Mouse (Mus musculus) adrenal gland, postnatal 25 days (tissue): ENCODE results near the gene Abhd14b. TPM values are rescaled to one million over a fixed set of nuclear protein-coding genes. Genes with fewer than 3 reads are reported as not detected.

Experiments
- DNase-seq: peaks from one replicate; pipeline ENCODE4 v3.0.0; 2021; ENCODE audit warnings: mixed read lengths
- total RNA-seq: library from RNA; stranded (reverse); gene quantifications from 2 replicates; pipeline ENCODE4 v1.2.3, GENCODE M21; 2021

Abhd14b gene
- total RNA-seq, 1 experiment from 2014 or later, result 53.8 TPM

DNA sequence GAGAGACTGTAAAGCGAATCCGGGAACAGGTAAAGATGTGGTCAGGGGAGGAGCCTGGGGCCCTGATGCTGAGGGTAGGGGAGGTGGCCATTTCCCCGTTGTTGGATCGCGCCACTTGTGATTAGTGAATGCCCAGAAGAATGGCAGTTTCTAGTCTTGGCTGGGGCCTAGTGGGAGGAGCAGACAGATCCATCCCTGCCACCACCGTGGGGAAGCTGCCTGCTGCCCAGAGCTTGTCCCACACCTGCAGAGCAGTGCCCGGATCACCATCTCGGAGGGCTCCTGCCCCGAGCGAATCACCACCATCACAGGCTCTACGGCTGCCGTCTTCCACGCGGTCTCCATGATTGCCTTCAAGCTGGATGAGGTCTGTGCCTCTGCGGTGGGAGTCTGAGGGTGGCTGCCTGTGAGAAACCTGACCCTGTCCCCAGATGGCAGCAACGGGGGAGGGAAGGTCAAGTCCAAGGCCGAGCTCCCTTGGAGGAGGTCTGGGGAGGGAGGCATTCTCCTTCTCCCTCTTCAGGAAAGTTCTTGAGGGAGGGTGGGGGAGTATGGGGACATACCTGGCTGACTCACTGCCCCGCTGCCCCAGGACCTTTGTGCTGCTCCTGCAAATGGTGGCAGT, 13.3 kb downstream of the Abhd14b start:
- DNase-seq, result no peak

DNA sequence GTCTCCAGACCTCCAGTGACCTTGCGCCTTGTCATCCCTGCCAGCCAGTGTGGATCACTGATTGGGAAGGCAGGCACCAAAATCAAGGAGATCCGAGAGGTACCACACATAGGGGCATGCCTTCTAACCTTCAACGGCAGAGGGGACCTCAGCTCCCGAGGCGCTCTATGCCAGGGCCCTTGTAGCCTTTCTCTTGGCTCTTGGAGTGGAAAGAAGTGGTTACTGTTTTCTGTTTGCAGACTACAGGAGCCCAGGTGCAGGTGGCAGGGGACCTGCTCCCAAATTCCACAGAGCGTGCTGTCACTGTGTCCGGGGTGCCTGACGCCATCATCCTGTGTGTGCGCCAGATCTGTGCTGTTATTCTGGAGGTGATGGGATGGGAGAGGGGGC, 13.8 kb downstream of the Abhd14b start:
- no peak for DNase-seq

- DNase-seq, result no peak
Measured at GRCm38 (mm10) chr9:106461641-106462429, 14.6 kb downstream of the Abhd14b start.

- DNase-seq, result no peak
Measured at GRCm38 (mm10) chr9:106462430-106462800, 15.2 kb downstream of the Abhd14b start.

DNA sequence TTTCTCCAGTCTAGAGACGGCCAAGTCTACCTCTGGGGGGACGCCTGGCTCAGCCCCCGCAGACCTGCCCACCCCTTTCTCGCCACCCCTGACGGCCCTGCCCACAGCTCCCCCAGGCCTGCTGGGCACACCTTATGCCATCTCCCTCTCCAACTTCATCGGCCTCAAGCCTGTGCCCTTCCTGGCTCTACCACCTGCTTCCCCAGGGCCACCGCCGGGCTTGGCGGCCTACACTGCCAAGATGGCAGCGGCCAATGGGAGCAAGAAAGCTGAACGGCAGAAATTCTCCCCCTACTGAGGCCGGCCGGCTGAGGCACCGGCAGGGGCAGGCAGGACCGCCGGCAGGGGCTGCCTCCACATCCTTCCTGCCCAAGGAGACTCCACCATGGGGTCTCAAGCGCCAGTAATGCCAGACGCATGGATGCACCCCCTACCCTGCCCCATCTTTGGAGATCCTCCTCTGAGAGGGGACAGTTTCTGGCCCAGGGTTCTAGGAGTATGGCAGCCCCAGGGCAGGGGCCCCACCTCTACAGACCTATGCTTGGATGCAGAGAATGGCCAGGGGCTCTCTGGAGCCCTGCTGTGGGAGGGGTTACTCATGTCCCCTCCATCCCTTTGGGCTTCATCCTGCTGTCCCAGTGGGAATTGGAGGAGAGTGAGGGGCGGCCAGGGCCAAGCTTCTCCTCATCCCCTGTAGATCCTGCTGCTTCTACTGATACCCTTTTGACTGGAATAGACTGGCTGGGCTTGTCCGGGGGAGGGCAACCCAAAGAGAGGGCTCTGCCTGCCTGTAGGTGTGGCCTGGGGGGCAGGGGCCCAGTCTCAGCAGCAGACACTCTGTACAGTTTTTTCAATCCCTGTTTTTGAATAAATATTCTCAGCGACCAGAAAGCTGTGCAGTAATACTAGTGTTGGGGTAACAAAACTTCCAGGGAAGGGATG, 16.1 kb downstream of the Abhd14b start:
- DNase-seq, result peak; percentile 21

GRCm38 (mm10) chr9:106464751-106465541, 17.7 kb downstream of the Abhd14b start:
- peak; percentile 62 for DNase-seq

DNA sequence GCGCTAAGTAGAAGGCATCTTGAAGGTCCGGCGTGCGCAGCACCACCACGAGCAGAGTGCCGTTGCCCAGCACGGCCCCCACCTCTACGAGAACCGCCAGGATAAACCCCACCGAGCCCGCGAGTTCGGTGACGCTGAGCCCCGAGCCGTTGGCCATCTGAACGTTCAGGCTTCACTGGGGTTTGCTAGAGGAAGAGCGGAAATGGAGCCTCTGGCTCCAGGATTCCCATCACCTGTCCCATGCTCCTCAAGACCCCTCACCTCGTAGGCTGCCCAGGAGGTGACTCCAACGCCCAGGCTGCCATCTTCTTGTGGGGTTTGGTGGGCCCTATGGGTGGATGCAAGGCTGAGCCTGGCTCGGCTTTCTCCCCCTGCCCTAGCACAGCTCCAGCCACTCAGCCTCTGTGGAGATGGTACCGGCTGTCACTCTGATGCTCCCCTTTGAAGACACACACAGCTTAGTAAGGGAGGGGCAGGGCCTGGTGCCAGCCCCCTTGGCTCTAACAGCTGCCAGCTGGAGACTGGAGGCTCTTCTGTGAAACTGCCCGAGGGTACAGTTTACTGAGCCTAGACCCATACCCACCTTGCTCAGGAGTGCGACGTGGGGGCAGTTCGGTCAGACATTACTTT, 18.4 kb downstream of the Abhd14b start, which contains the start of gene Gpr62:
Gene Gpr62, minus strand, starts transcription at position 368 of the 630 bp plus-strand sequence.
- peak; percentile 28 for DNase-seq

- DNase-seq, result no peak
Measured at GRCm38 (mm10) chr9:106466721-106467120, 19.5 kb downstream of the Abhd14b start.

DNA sequence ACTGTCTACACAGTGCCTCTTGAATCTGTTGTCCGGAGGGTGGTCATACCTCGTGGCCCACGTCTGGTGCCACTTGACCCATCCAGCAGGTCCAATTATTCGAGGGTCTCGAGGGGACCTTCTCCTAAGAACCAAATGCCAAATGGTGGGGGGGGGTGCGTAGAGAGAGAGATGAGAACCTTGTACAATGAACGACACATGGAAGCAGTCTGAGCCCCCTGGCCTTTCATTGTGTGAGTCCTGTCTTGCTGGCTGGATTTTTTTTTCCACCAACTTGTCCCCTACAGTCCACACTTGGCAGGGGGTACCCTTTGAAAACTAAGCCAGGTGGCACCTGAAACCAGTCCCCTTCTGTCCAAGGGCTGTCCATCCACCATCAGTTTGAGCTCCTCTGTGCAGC, 20.5 kb downstream of the Abhd14b start:
- DNase-seq, result no peak

GRCm38 (mm10) chr9:106469317-106469716, 22.1 kb downstream of the Abhd14b start:
- no peak for DNase-seq

- no peak for DNase-seq
Measured at GRCm38 (mm10) chr9:106469776-106470175, 22.5 kb downstream of the Abhd14b start.

DNA sequence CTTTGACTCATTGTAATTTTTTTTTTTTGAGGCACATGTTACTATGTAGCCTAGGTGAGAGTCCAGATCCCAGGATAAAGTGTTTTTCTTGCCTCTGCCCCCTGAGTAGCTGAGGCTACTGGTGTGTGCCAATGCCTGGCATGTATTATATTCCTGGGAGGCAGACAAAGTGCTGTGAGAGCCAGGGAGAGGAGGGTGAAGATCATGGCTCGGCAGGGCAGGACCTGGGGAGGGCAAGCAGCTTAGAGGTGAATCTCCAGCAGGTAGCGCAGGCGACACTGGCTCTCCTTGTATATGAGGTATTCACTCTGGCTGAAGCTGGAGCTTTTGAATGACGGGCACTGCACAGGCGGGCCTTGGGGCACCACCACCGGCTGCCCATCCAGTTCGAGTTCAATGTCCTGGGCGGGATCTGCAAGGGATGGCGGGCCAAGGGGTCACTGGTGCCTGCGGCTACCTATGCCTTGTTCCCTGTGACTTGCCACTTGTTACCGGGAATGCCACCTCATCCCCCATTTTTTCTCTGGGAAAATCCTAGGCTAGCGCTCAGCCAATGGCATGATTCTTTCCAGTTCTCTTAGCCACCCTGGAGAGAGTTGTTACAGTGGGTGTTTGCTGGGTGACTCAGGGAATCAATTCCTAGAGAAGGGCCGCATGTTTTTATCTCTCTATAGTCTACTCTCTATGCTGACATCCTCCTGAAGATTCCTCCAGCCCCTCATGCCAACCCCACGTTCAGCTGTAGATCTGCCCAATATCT, 23.9 kb downstream of the Abhd14b start:
- no peak for DNase-seq

- peak; percentile 28 for DNase-seq
Measured at GRCm38 (mm10) chr9:106471892-106472291, 24.6 kb downstream of the Abhd14b start.

DNA sequence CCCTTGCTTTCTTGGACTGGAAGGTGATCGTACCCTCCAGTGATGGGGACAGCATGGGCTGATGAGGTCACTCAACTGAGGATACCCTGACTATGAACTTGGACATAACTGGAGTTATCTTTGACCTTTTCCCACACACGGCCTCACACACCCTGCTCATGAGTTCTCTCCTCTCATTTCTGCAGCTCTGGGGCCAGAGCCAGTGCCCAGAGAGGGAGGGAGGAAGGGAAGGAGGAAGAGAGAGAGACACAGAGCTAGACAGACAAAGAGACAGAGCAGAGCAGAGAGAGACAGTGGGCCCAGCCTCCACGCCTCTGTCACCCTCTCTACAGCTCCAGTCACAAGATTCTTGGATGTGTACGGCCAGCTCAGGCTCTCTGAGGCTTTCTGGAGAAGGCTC, 25.1 kb downstream of the Abhd14b start:
- no peak for DNase-seq

GRCm38 (mm10) chr9:106473081-106473752, 26.0 kb downstream of the Abhd14b start:
- no peak for DNase-seq

- no peak for DNase-seq
Measured at GRCm38 (mm10) chr9:106473753-106474105, 26.5 kb downstream of the Abhd14b start.

DNA sequence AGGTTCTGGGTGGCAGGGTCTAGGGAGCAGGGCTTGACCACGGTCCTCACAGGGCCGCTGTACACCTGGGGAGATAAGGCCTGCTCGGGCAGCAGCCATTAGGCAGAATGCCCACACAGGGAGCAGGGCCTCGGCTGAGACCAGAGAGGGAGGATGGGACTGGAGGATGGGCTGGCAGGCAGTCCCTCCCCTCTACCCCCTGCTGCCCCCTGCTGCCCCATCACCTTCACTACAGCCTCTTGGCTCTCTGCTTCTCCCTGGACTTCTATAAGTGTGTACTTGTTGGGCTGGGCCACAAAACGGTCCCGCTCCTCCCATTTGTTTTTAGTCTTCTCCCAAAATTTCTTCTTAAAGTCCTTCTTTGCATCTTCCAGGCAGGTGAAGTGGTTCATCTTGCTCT, 27.2 kb downstream of the Abhd14b start:
- DNase-seq, result peak; percentile 66

DNA sequence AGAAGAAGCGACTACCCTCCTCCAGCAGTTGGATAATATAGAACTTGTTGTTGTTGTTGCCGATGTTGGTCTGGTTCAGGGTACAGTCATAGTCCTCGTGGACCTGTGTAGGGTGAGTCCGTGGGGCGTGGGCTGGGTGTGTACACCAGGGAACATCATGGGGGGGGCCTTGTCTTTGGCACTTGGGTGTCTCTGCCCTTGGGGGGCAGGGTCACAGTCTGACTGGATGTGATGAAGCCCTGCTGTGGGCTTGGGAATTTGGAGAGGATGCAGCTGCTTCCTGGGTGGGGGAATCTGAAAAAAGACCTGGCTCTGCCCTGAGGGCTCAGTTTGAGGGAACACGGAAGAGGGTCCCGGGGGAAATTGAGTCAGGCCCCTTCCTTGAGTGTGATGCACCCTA, 27.8 kb downstream of the Abhd14b start:
- peak; percentile 20 for DNase-seq

DNA sequence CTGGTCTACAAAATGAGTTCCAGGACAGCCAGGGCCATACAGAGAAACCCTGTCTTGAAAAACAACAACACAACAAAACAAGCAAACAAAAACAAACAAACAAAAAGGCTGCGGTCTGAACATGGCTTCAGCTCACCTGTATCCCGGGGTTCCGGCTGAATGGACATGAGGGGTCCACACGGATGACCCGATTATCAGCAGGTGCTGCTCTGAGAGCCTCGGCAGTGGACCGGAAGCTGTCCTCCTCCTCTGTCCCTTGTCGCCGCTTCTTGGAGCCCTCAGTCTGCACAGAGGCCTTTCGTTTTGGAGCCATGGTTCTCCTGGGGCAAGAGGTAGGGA, 28.4 kb downstream of the Abhd14b start, which contains the start of gene Rrp9:
Gene Rrp9, plus strand, starts transcription at position 301 of the 339 bp plus-strand sequence.
- DNase-seq, result no peak
